Mouse (Mus musculus): ENCODE data around the gene Srp54a.

Srp54a gene

GRCm38 (mm10) chr12:55124731-55125130 is 44.7 kb downstream of the Srp54a start:
- WGBS: no CpG with 5 or more reads among the region's 18 CpGs

- WGBS: no CpG with 5 or more reads among the region's 6 CpGs
These were observed 55.5 kb downstream of the Srp54a start for GRCm38 (mm10) chr12:55135540-55135939.

GRCm38 (mm10) chr12:55137859-55138258 is 57.8 kb downstream of the Srp54a start:
- no CpG with 5 or more reads among the region's 6 CpGs for WGBS

- WGBS: no CpG with 5 or more reads among the region's 57 CpGs
These were observed 74.7 kb downstream of the Srp54a start, which contains the start of gene Srp54b for GRCm38 (mm10) chr12:55154559-55155448. Gene Srp54b (plus strand): TSS chr12:55155104.

GRCm38 (mm10) chr12:55155449-55155783 is 75.4 kb downstream of the Srp54a start:
- WGBS: 1% methylated on average over 15 of the region's 24 CpGs

Measured in cerebral cortex, adult 2 months (tissue).